Mouse (Mus musculus) liver, postnatal 0 days (tissue): ENCODE data around the gene Mapkapk5. TPM values are rescaled to one million over a fixed set of nuclear protein-coding genes. Genes with fewer than 3 reads are reported as not detected.

Experiments
- ATAC-seq: fragments of 200-750 bp; cut with Nextera tagmentation; 2 replicates; pipeline ENCODE4 v1.8.0; 2017; ENCODE audit warnings: mild to moderate bottlenecking, moderate library complexity
- DNase-seq: peaks from one replicate; pipeline ENCODE4 v3.0.0-alpha.2; 2016
- H3K27ac ChIP-seq: fragments of 300-500 bp; sonication (generic); 2 replicates; pipeline ENCODE4 v1.5.1; 2014; ENCODE audit warnings: antibody characterized with exemption, moderate library complexity, mild to moderate bottlenecking, low read depth
- H3K27me3 ChIP-seq: fragments of 300-500 bp; sonication (generic); 2 replicates; pipeline ENCODE4 v1.6.1; 2014; ENCODE audit warnings: low read length, control low read depth, mixed read lengths; ENCODE audit not compliant: insufficient read depth
- H3K36me3 ChIP-seq: fragments of 300-500 bp; sonication (generic); replicated peaks from 2 replicates; pipeline ENCODE4 v1.6.1; 2014; ENCODE audit warnings: mild to moderate bottlenecking, control low read depth, low read length, moderate library complexity, mixed read lengths; ENCODE audit not compliant: insufficient read depth
- H3K4me1 ChIP-seq: fragments of 300-500 bp; sonication (generic); 2 replicates; pipeline ENCODE4 v1.6.1; 2014; ENCODE audit warnings: antibody characterized with exemption, mild to moderate bottlenecking, control low read depth; ENCODE audit not compliant: insufficient read depth
- H3K4me2 ChIP-seq: fragments of 300-500 bp; sonication (generic); 2 replicates; pipeline ENCODE4 v1.6.1; 2014; ENCODE audit warnings: low read depth, mild to moderate bottlenecking, low read length, moderate library complexity, mixed read lengths
- H3K4me3 ChIP-seq: fragments of 300-500 bp; sonication (generic); 2 replicates; pipeline ENCODE4 v1.5.1; 2014; ENCODE audit warnings: low read depth, low read length
- H3K9ac ChIP-seq: fragments of 300-500 bp; sonication (generic); replicated peaks from 2 replicates; pipeline ENCODE4 v1.6.1; 2014; ENCODE audit warnings: mild to moderate bottlenecking, moderate library complexity
- H3K9me3 ChIP-seq: fragments of 300-500 bp; sonication (generic); 2 replicates; pipeline ENCODE4 v1.6.1; 2016; ENCODE audit warnings: mild to moderate bottlenecking, control low read depth, low read length, mixed read lengths
- CTCF ChIP-seq: sonication (generic); IDR thresholded peaks from 2 replicates; pipeline ENCODE4 v1.5.1; 2016; ENCODE audit warnings: antibody characterized with exemption, low read depth
- EP300 ChIP-seq: IDR thresholded peaks from 2 replicates; pipeline ENCODE4 v1.6.1; 2016; ENCODE audit warnings: antibody characterized with exemption, low read depth, mild to moderate bottlenecking
- WGBS: fragments of 180-500 bp; shearing (Covaris S2); extraction: QIAGEN DNeasy Blood & Tissue Kit; methylation state at CpG from one replicate; pipeline ENCODE4 v1.1.7; 2014; ENCODE audit not compliant: insufficient replicate concordance; 5-methylcytosine and 5-hydroxymethylcytosine counted together
- polyA plus RNA-seq: library from polyadenylated mRNA; unstranded; fragments of >200 nt; fragmentation: Nextera tagmentation; extraction: Ambion mirVana; gene quantifications from 2 replicates; pipeline ENCODE4 v1.2.1, GENCODE M21; 2015

Gene Mapkapk5
- polyA plus RNA-seq, 1 experiment from 2014 or later, result 18.1 TPM

GRCm38 (mm10) chr5:121484801-121485200 lies 60.9 kb downstream of the Mapkapk5 start:
- 56% methylated on average over 5 of the region's 5 CpGs for WGBS
- Histone ChIP-seq H3K36me3 (no peaks in the 10 kb centered on the region), H3K4me1 (no peaks in the 10 kb centered on the region), H3K27me3 (no peaks in the 10 kb centered on the region), H3K27ac (no peak overlapping the region), H3K9ac (no peak overlapping the region), H3K4me2 (no peak overlapping the region), H3K9me3 (no peaks in the 10 kb centered on the region), H3K4me3 (no peak overlapping the region)
- no peak for TF ChIP-seq CTCF
- no peak for TF ChIP-seq EP300
- DNase-seq (no peak), ATAC-seq (peak; percentile 50; the same call in 1 of the 2 replicates)

GRCm38 (mm10) chr5:121477680-121478079 lies 68.0 kb downstream of the Mapkapk5 start:
- Histone ChIP-seq H3K4me2 (no peak overlapping the region), H3K36me3 (no peaks in the 10 kb centered on the region), H3K4me3 (no peak overlapping the region), H3K27ac (no peak overlapping the region), H3K9ac (no peak overlapping the region), H3K4me1 (no peaks in the 10 kb centered on the region), H3K27me3 (no peaks in the 10 kb centered on the region), H3K9me3 (no peaks in the 10 kb centered on the region)
- 30% methylated on average over 3 of the region's 3 CpGs for WGBS
- ATAC-seq (peak; percentile 57; the same call in 1 of the 2 replicates), DNase-seq (peak; percentile 37)
- TF ChIP-seq EP300 (no peak), CTCF (peak; percentile 91)

GRCm38 (mm10) chr5:121476040-121476439 lies 69.7 kb downstream of the Mapkapk5 start:
- no peaks in the 10 kb centered on the region for H3K36me3 ChIP-seq
- no peak overlapping the region for H3K9ac ChIP-seq
- no peaks in the 10 kb centered on the region for H3K27me3 ChIP-seq
- H3K27ac ChIP-seq, result no peak overlapping the region
- no peak overlapping the region for H3K4me2 ChIP-seq
- TF ChIP-seq CTCF (no peak), EP300 (peak; percentile 91)
- H3K4me3 ChIP-seq, result no peak overlapping the region
- H3K4me1 ChIP-seq, result peaks cover 2% of the 10 kb centered on the region; the same call in 1 of the 2 replicates
- WGBS, result 46% methylated on average over 1 of the region's 1 CpGs
- ATAC-seq, result peak; percentile 77
- no peaks in the 10 kb centered on the region for H3K9me3 ChIP-seq
- no peak for DNase-seq

Other genes starting within 250 kb of the Mapkapk5 start
- gene Trafd1, start 160.3 kb downstream of the Mapkapk5 start, polyA plus RNA-seq, result 28.6 and 30.6 TPM in 2 replicates
- gene Naa25, start 148.0 kb downstream of the Mapkapk5 start, polyA plus RNA-seq, result 12.5 and 12.9 TPM in 2 replicates
- 0.86 TPM in 2 replicates for gene Tmem116, start 94.0 kb downstream of the Mapkapk5 start, polyA plus RNA-seq
- 69.4 and 69.7 TPM in 2 replicates for gene Erp29, start 93.4 kb downstream of the Mapkapk5 start, polyA plus RNA-seq
- gene Adam1b, start 42.5 kb downstream of the Mapkapk5 start, polyA plus RNA-seq, result not detected in 2 replicates
- 0.15 and 0.25 TPM in 2 replicates for gene Adam1a, start 423 bp downstream of the Mapkapk5 start, polyA plus RNA-seq
- gene Gm42878, start 423 bp downstream of the Mapkapk5 start, polyA plus RNA-seq, result not detected in 2 replicates
- gene Aldh2, start 47.9 kb upstream of the Mapkapk5 start, polyA plus RNA-seq, result 395 and 411 TPM in 2 replicates
- gene Acad12, start 73.0 kb upstream of the Mapkapk5 start, polyA plus RNA-seq, result 1.6 and 2.1 TPM in 2 replicates
- gene Acad10, start 114.6 kb upstream of the Mapkapk5 start, polyA plus RNA-seq, result 5.9 and 6.5 TPM in 2 replicates
- 37.9 and 41.0 TPM in 2 replicates for gene Brap, start 114.7 kb upstream of the Mapkapk5 start, polyA plus RNA-seq
- 31.6 and 42.8 TPM in 2 replicates for gene Atxn2, start 165.4 kb upstream of the Mapkapk5 start, polyA plus RNA-seq